Mouse (Mus musculus) lung, adult 2 months (tissue): ENCODE results near the gene Olfr485.
"Not testable (repeated sequence)": the region's sequence is repeated elsewhere in the genome, so short reads cannot be mapped to it uniquely, and the experiment has no call there.

Source experiments
- CTCF ChIP-seq: fragments of 200-500 bp; IDR thresholded peaks from 2 replicates; pipeline ENCODE4 v1.5.1; 2011; ENCODE audit warnings: mild to moderate bottlenecking, low read length, control low read depth; ENCODE audit not compliant: insufficient read depth
- POLR2A ChIP-seq: fragments of 200-500 bp; IDR thresholded peaks from 2 replicates; pipeline ENCODE4 v1.6.1; 2011; ENCODE audit warnings: low read depth, mild to moderate bottlenecking, control low read depth, low read length, borderline replicate concordance; ENCODE audit errors: extremely low read depth

DNA sequence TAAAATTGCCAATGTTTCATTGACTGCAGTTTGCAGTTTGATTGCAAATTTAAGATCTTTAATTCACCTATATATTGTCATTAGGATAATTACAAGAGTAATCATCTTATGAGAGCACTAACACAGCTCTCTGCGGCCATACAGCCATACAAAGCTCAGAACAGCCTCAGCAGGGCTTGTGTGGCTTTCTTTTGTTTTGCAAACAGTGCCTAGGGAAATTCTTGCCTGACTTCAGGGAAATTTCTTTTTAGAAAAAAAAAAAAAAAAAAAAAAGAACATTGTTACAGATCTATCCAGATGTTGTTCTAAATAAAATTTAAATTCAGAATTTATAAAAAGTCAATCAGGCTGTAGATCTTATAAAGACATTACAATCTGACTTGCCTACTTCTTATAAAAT is 33.0 kb upstream of the Olfr485 start:
- TF ChIP-seq CTCF, POLR2A: not testable (repeated sequence)
